Mouse (Mus musculus): ENCODE measurements around the gene Tmem45a. TPM values are rescaled to one million over a fixed set of nuclear protein-coding genes. Genes with fewer than 3 reads are reported as not detected.

Tmem45a gene
- polyA plus RNA-seq (2012; rRNA removed; ENCODE audit: low replicate concordance), result 3.1 and 10.8 TPM in 2 replicates

DNA sequence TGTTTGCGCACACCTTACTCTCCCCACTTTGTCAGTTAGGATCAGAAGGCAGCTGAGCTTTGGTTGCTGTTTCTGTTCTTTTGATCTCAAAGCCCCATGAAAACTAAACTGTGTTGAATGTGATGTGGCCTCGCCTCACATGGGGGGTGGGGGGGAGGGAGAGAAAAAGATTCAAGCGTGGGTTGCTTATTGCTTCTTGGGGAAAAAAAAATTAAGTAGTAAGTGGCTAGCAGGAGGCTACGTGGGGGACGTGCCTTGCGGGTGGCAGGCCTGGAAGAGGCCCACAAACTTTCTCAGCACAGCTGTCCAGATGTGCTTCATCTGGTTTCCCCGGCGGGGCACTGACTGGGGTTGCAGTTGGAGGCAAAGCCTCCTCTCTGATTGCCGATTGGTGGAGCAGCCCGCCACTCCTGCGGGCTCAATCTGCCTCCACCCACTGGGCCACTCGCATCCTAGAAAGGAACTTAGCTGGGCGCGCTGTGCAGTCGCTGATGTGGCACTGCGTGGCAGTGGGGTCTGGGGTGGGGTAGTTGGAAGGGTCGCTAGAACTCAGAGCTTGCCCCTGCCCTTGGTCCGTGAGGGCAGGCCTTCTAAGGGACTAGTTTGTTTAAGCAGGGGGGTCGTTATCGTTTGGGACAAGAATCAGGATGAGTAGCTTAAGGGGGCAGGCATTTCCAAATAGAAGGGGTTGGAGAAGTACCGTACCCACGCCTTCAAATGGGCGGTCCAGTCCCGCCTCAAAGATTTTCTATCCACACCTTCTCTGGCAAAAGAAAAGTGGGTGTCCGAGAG, at the start of gene Tmem45a:
Gene Tmem45a (minus strand): TSS at position 343 of the 792 bp plus-strand sequence.

DNA sequence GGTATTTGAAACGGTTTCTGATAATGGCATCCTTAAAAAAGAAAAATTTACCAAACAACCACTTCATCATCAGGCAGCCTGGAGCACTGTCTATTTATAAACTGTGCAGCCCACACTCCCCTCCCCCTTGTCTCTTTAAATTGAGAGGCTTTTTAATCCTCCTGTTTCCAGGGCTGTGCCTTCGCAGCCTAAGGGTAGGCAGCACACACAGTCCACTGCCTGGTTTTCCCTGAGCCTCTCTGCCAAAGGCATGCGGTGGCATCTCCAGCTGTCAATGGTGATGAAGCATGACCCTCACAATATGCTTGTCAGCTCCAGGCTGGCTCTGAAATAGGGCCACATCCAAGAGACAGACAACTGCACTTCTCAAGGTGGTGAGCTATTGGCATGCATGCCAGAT, 42.1 kb upstream of the Tmem45a start, which contains the start of gene Lnp1:
Gene Lnp1 (minus strand): TSS at position 39 of the 400 bp plus-strand sequence.

DNA sequence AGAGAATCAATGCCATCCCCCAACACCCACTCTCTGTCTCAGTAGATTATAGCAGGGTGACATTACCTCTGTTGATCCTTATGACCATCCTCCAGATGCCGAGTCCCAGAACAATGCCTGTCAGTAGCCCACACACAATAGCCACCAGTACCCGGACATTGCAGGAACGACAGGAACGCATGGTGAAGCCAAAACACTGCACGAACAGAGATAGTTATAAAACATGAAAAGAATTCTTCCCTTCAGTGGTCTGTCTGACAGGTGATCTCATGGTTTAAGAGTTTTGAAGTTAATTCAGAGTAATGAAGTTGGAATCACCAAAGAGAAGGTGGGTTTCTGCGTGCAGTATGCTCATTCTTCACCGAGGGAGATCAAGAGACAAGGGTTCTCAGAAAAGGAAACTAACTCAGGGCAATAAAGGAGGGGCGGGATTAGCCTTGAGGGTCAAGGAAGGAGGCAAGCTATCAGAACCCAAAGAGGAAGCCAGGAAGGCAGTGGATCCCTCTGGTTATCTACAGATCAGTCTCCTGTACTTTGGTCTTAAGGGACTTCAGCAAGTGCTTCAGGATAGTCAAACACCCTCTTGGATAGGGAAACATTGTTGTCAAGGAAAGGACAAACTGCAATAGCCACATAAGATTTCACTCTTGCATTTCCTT, 90.4 kb downstream of the Tmem45a start, which contains the start of gene Adgrg7:
Gene Adgrg7 (minus strand): TSS at position 375 of the 659 bp plus-strand sequence.

Other genes starting within 250 kb of the Tmem45a start
- gene Tfg, start 168.7 kb downstream of the Tmem45a start, polyA plus RNA-seq (2012; rRNA removed; ENCODE audit: low replicate concordance), result 89.6 and 115 TPM in 2 replicates
- gene Adgrg7, start 90.3 kb downstream of the Tmem45a start, polyA plus RNA-seq (2012; rRNA removed; ENCODE audit: low replicate concordance), result 2.4 TPM in 1 of 2 replicates, not detected in the other
- not detected in 2 replicates for gene Lnp1, start 41.9 kb upstream of the Tmem45a start, polyA plus RNA-seq (2012; rRNA removed; ENCODE audit: low replicate concordance)
- not detected in 2 replicates for gene Tmem45a2, start 185.2 kb upstream of the Tmem45a start, polyA plus RNA-seq (2012; rRNA removed; ENCODE audit: low replicate concordance)
- 13.1 and 14.6 TPM in 2 replicates for gene Tomm70a, start 235.5 kb upstream of the Tmem45a start, polyA plus RNA-seq (2012; rRNA removed; ENCODE audit: low replicate concordance)

All from subcutaneous adipose tissue, adult 2 months (tissue).